Mouse (Mus musculus): ENCODE measurements around the gene Olfr446. TPM values are rescaled to one million over a fixed set of nuclear protein-coding genes. Genes with fewer than 3 reads are reported as not detected.

Gene Olfr446
- total and polyA plus RNA-seq, 3 experiments, result 0.01 TPM; not detected in 2

DNA sequence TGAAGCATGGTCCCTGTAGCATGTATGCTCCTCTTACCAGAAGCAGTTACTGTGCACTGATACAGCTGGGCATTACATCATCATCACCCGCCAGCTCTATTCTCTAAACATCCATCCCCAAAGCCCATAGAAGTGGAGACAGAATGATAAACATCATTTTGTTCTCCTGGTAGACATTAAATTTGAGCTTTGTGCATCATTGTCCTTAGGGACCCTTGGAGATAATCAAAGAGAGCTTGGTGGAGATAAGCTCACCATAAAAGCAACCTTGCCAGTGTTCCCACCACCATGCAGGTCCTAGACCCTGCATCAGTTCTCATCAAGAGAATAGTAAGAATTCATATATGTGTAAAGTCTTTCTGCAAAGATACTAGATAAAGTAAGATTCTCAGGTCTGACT is 31.0 kb upstream of the Olfr446 start, which contains the start of gene Olfr448:
TSS of gene Olfr448 (plus strand) at position 301 of the 400 bp plus-strand sequence.
- Histone ChIP-seq H3K36me3 (ENCODE audit: control insufficient read depth in 1 of 2, insufficient read depth in 2 of 2, low read length in 2 of 2) (no peaks in the 10 kb centered on the region), H3K9me3 (replicated peaks; ENCODE audit: insufficient read depth, low read length) (no peaks in the 10 kb centered on the region), H3K4me3 (ENCODE audit: control insufficient read depth in 1 of 2, insufficient read depth in 1 of 2, low read depth in 2 of 2, low read length in 2 of 2) (no peak within 1 kb of the TSS), H3K9ac (ENCODE audit: control insufficient read depth, low read depth, low read length, poor library complexity, severe bottlenecking) (no peak within 1 kb of the TSS), H3K27ac (ENCODE audit: control insufficient read depth, low read depth, low read length) (no peak within 1 kb of the TSS), H3K27me3 (ENCODE audit: control insufficient read depth in 1 of 2, insufficient read depth in 2 of 2, low read length in 2 of 2) (no peaks in the 10 kb centered on the region), H3K79me2 (ENCODE audit: control insufficient read depth, insufficient read depth, low read length, poor library complexity) (no peaks in the 10 kb centered on the region), H3K4me1 (ENCODE audit: control insufficient read depth in 1 of 2, insufficient read depth in 2 of 2, low read length in 2 of 2) (no peaks in the 10 kb centered on the region)
- TF ChIP-seq MXI1 (IDR thresholded peaks at IDR 0.05; ENCODE audit: low read depth, low read length) (no peak), NRF1 (IDR thresholded peaks at IDR 0.05; ENCODE audit: insufficient read depth, low read depth, low read length, poor library complexity, severe bottlenecking) (no peak), GABPA (IDR thresholded peaks at IDR 0.05; ENCODE audit: low read depth, low read length) (no peak), ZC3H11A (IDR thresholded peaks at IDR 0.05; ENCODE audit: low read depth, low read length) (no peak)
- no peak for DNase-seq (ENCODE audit: low read depth, low spot score)

DNA sequence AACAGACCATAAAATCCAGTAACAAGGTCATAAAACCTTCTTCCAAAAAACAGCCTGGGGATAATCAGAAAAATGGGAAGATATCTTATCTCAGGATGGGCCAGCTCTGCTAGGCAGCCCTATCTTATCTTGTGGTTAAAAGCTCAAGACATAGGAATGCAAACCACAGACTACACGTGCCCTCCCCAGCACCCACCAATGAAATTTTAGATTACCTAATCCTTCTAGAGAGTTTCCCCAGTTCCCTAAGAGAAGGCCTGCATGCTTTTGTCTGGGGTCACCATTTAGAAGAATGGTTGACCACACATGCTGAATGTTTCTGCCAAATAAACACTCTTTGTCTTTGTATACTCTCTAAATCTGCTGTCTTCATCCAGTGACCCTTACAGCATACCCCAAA is 20.8 kb upstream of the Olfr446 start:
- H3K36me3 ChIP-seq (ENCODE audit: control insufficient read depth in 1 of 2, insufficient read depth in 2 of 2, low read length in 2 of 2), result no peaks in the 10 kb centered on the region
- TF ChIP-seq BHLHE40 (IDR thresholded peaks at IDR 0.05; ENCODE audit: borderline replicate concordance, low read depth, low read length) (no peak), ELF1 (IDR thresholded peaks at IDR 0.05; ENCODE audit: low read depth, low read length) (no peak), MAFK (IDR thresholded peaks at IDR 0.05; ENCODE audit: borderline replicate concordance, low read depth, low read length) (no peak), ETS1 (IDR thresholded peaks at IDR 0.05; ENCODE audit: low read depth, low read length) (no peak), JUND (IDR thresholded peaks at IDR 0.05; ENCODE audit: low read depth, low read length) (no peak), E2F4 (IDR thresholded peaks at IDR 0.05; ENCODE audit: borderline replicate concordance, low read depth, low read length) (no peak), CHD1 (IDR thresholded peaks at IDR 0.05; ENCODE audit: low read depth, low read length) (no peak), UBTF (IDR thresholded peaks at IDR 0.05; ENCODE audit: borderline replicate concordance, insufficient read depth, low read depth, low read length) (no peak), ZMIZ1 (IDR thresholded peaks at IDR 0.05; ENCODE audit: low read depth, low read length) (no peak), NRF1 (IDR thresholded peaks at IDR 0.05; ENCODE audit: insufficient read depth, low read depth, low read length, poor library complexity, severe bottlenecking) (no peak), POLR2A (IDR thresholded peaks at IDR 0.05; ENCODE audit: control insufficient read depth in 1 of 2, insufficient read depth in 1 of 2, low read depth in 1 of 2, low read length in 2 of 2, poor library complexity in 1 of 2) (no peak), ZC3H11A (IDR thresholded peaks at IDR 0.05; ENCODE audit: low read depth, low read length) (no peak), NELFE (IDR thresholded peaks at IDR 0.05; ENCODE audit: low read depth, low read length) (no peak)
- no peak overlapping the region for H3K9ac ChIP-seq (ENCODE audit: control insufficient read depth, low read depth, low read length, poor library complexity, severe bottlenecking)
- no peak overlapping the region for H3K4me3 ChIP-seq (ENCODE audit: control insufficient read depth in 1 of 2, insufficient read depth in 1 of 2, low read depth in 2 of 2, low read length in 2 of 2)
- no peaks in the 10 kb centered on the region for H3K9me3 ChIP-seq (replicated peaks; ENCODE audit: insufficient read depth, low read length)
- no peaks in the 10 kb centered on the region for H3K4me1 ChIP-seq (ENCODE audit: control insufficient read depth in 1 of 2, insufficient read depth in 2 of 2, low read length in 2 of 2)
- DNase-seq (ENCODE audit: low read depth, low spot score), result no peak
- no peak overlapping the region for H3K27ac ChIP-seq (ENCODE audit: control insufficient read depth, low read depth, low read length)
- no peaks in the 10 kb centered on the region for H3K79me2 ChIP-seq (ENCODE audit: control insufficient read depth, insufficient read depth, low read length, poor library complexity)
- H3K27me3 ChIP-seq (ENCODE audit: control insufficient read depth in 1 of 2, insufficient read depth in 2 of 2, low read length in 2 of 2), result no peaks in the 10 kb centered on the region
